Mouse (Mus musculus) gastrocnemius, adult 8-10 months (tissue): ENCODE data around the gene Tchp. TPM values are rescaled to one million over a fixed set of nuclear protein-coding genes. Genes with fewer than 3 reads are reported as not detected.
A peak's percentile ranks its signal among the peaks of the same experiment; 100 is the strongest.

Experiments
- DNase-seq, 2 experiments: peaks; one replicate each; pipeline ENCODE4 v3.0.0; 2022; ENCODE audit warnings: low spot score in 2 of 2
- total RNA-seq, 4 experiments: library from RNA; stranded (reverse); gene quantifications; 2 replicates each; pipeline ENCODE4 v1.2.4; 2022

Gene Tchp
- total RNA-seq, 4 experiments from 2014 or later = 3.1 to 3.9 (median 3.4) TPM

DNA sequence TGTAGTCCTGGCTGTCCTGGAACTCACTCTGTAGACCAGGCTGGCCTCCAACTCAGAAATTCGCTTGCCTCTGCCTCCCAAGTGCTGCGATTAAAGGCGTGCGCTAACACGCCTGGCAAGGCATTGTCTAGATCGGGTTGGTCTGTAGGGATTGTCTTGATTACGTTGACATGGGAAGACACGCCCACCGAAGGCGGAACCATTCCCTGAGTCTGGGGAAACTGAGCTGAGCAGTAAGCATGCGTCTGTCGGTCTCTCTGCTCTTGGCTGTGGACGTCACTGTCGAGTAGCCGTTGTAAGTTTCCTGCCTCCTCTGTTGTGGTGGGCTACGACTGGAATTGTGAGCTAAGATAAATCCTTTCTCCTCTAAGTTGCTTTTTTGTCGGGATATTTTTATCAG lies 10.6 kb upstream of the Tchp start:
- no peak for DNase-seq

DNA sequence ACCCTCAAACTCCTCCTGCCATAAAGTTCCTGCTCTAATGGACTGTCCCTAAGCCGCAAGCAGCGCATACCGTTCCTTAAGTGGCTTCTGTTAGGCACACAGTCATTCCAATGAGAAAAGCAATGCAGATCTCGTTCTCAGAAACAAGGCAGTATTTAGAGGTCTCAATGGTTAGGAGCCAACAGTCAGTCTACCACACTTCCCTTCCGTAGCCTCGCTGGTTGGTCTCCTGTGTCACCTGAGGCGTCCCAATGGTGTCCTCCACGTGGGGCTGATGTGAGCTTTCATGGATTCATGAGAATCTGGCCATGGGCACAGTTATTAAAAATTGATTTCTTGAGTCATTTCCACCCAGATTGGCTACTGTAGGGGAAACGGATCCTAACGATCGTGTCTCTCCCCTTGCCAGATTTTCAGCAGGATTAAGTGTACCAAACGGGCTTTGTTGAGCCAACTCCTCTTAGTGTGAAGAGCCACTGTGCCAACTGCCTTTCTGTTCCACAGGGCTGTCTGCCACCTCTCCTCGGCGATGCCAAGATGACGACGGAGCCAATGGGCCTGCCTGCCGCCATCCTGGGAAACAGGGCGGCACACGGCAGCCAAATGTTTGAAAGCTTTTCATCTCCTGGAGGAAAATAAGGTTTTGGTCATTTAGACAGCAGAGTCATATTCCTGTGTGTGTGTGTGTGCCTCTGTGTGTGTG lies 9.4 kb upstream of the Tchp start:
- peak; percentile 27 to 44 for DNase-seq

DNA sequence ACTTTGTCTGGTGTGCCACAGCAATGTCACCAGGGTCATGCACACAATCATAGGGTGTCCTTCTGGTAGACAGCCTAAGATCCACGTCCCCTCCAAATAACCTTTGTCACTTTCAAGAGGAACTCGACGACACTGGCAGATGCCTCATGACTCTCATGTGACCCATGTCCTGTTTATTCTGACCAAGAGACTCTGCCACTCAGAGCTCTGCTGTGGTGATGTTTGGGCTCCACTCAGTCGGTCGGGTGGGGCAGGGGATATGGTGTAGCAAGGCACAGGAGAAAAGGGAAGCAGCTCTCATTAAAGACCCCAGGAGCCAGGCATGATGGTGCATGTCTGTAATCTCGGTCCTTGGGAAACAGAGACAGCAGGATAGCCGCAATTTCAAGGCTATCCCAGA lies 8.5 kb upstream of the Tchp start:
- DNase-seq = no peak

DNA sequence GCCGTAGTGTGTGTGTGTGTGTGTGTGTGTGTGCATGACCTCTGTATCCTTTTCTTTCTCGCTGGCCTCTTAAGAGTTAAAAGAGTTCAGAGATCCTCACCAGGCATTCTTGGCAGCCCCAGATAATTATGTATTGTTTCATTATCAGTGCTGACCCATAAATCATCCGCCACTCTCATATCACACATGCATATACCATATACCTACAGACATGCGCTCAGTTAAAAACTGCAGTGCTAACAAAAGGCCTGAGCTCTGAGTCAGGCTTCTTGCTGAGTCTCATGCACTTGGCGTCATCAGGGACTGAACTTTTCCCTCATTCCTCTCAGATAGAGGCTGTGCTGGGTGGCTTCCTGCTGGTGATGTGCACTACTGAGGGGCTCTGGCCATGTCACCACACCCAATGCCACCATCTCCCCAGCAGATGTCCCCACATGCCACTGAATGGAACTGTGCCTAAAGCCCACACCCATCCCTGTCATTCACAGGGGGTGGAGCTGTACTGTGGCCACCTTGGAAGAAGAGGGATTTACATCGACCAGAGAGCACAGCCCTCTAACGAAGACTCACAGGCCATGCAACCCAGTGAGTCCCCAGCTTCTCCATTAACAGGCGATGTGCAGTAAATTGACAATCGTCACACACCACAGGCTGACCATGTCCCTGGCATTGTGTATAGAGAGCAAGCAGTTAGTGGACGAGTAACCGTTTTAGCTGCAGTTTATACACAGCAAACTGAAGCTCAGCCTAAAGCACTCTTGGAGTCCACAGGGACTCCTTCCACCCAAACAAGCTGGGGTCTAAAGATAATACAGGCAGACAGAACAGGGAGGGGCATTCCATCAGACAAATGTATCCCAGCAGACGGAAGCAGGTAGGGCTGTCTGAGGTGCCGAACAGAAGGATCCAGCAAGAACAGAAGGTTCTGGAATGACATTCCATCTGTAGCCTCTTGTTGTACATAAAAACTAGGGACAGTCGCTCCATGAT lies 4.9 kb upstream of the Tchp start:
- DNase-seq = no peak

DNA sequence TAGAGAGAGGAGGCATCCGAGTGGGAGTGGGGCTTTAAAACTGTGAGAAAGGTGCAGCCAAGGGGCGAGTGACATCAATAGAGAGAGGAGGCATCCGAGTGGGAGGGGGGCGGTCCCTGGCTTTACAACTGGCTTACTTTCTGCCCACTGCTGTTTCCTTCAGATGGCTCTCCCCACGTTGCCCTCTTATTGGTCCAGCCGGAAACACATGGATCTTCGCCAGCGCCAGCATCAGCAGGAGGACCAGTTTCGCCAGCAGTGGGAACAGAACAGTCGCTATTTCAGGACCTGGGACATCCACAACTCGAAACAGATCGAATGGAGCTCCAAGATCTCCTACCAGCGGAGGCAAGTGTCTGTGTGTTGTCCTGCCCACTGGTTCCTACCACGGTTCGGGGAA lies 931 bp downstream of the Tchp start:
- DNase-seq = no peak

DNA sequence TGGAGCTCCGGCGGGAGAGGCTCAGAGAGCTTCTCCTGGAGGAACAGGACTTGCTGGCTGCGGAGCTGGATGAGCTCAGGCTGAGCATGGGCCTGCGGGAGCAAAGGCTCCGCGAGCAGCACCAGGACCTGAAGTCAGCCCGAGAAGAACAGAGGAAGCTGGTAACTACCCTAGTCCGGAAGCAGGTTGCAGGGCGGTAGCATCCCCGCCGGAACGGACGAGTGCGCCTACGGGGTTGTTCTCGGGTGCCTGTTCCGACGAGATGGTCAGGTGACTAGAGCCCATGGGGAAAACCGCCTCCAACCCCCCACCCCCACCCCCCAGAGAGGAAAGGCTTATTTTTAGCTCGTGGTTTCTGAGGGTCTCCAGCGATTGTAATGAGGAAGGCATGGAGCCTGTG lies 1.8 kb downstream of the Tchp start:
- no peak for DNase-seq

DNA sequence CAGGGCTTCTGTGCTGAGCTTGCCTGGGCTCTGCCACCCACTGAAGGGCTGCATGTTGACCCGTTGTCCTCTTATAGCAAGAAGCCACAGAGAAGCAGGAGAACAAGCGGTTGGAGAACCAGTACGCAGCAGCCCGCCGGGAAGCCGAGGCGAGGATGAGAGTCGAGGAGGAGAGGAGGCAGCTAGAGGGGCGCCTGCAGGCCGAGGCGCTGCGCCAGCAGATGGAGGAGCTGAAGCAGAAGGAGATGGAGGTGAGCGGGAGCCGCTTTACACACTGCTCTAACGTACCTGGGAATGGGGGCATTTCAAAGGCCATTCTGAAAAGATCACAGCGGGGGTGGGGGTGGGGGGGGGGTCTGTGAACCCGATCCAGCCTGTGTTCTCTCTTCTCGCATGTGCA lies 7.0 kb downstream of the Tchp start:
- no peak for DNase-seq

DNA sequence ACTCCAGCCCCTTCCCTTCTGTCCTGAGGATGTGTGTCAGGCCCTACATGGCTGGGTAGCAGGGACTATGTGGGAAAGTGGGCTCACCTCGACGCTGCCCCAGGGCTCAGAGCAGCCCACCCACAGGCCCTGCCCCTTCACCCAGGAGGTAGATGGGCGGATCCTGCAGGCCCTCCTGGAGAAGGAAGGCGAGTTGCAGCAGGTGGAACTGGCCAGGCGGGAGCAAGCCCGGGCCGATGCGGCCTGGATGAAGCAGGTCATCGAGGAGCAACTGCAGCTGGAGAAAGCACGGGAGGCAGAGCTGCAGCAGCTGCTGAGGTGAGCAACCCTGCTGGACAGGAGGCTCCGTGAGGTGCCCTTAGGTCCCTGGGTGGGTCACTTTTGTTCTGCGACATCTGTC lies 9.7 kb downstream of the Tchp start:
- DNase-seq = no peak

DNA sequence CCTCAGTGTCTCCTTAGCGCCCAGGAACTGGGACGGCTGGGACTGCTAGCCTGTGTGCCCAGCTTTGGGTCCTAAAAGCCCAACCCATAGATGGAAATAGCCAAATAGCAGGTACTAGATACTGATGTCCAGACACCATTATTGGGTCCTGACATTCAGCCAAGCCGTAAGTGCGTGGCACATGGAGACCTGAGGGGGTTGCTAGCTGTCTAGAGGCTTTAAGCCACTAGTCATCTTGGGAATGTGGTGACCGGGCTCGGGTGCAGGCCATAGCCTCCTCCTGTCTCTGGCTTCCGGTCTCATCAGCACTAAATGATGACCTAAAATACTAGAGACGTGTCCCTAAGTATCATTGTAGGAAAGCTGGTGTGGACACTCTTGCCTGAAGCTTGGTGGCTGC lies 10.4 kb downstream of the Tchp start:
- DNase-seq = no peak

DNA sequence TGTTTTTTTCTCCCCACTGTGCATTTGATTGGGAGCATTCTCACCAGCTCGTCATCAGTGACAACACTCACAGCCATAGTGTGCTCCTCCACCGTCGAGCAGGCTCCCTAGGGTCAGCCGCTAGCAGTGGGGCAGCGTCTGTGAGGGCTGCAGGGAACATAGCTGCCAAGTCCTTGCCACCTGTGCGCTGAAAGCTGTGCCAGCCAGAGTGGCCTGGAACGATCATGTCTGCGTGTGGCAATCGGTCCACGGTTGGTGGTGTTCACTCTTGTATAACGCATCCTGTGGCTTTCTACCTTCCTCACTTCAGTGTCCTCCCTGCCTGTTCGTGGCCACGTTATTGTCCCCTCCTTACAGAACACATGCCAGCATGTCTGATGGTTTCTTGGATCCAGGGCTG lies 10.9 kb downstream of the Tchp start:
- DNase-seq = no peak

DNA sequence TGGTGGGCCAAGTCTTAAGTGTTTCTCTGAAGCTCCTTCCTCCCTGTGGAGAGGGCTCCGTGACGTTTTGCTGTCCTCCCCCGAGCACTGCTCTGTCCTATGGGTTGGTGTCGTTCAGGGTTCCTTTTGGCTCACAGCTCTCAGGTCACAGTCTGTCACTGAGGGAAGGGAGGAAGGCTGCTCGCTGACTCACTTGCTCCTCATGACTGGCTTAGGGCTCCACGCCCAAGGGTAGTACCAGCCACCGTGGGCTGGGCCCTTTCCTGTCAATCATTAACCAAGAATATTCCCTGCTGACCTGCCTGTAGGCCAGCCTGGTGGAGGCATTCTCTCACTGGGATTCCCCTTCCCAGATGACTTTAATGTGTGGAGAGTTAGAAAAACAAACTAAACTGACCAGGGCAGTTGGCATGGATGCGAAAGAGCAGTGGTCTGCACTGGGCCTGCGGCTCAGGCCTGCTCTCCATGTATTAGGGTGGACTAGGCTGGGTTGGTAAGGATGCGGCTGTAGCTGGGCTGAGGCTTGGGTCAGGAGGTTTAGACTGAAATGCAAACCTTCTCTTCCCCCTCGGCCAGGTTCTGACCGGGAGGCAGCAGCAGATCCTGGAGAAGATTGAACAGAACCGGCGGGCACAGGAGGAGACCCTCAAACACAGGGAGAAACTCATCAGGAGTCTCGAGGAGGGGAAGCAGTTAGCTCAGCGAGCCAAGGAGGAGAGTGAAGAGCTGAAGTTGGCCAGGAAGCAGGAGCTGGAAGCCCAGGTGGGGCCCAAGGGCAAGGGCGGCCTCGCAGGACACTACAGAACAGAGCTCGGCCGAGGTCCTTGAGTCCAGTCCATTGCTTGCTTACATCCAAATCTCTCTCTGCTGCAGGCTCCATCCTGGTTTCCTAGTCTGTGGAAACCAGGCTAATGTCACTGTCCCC lies 11.7 kb downstream of the Tchp start:
- DNase-seq = no peak

DNA sequence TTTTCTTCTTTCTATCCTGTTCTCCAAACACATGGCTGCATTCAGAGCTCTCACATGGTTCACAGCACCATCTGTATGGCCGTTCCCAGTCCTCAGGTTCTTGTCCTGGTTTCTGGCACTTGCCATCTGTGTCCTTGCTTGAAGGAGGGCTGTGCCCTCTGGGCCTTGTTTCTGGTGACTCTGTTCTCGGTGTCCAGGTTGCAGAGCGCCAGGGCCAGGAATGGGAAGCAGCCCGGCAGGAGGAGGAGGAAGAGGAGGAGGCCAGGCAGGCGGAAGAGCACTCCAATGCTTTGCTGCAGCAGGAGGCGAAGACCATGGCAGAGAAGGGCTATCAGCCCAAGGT lies 12.3 kb downstream of the Tchp start:
- no peak for DNase-seq

DNA sequence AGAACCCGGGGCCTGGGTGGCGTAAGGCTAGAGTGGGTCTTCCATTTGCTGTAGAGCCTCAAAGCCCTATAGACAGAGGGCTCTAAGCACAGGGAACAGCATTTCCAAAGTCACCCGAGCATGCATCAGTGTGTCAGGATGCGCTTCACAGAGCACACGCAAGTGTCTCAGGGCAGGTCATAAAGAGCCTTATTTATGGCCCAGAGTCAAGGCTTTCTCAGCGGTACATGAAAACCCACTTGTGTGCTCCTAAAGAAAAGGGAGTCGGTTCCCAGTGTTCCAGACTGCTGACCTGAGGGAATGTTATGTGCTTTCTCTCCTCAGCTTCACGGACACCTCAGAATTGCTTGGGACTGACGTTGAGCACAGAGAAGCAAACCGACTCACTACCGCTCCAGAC lies 13.2 kb downstream of the Tchp start:
- no peak for DNase-seq

DNA sequence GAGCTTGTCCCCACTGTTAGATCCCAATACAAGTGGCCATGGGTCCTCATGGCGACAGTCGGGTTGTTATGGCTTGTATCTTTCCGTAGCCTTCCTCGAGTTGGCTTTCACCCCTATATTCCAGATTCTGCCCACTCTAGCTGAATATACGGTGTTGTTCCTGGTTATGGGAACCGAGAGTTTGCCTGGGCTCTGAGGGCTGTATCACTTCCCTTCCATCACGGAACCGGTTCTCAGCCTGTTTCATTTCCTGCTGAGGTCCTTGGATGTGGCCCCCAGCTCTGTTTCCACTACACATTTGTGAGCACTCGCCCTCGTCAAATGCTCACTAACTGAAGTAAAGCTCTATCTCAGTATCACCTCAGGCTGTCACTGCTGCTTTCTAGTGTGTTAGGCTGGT lies 14.4 kb downstream of the Tchp start:
- no peak for DNase-seq

DNA sequence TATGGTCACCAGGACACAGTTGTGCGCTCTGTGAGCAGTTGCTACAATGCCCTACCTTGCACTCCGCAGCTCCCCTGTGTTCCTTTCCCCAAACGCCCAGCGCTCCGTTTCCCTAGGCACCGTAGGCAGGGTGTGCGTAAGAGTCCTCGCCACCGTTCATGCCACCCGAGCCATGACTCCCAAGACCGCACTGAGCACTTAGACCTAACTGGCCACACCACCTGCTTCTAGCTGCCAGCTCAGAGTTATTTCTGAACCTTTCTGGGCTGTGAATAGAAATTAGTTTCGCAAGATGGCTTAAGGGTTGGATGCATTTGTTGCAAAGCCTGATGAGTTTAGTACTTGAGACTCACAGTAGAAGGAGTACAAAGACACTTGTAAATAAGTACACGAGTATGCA lies 15.3 kb downstream of the Tchp start:
- DNase-seq = peak in 1 of 2 experiments; percentile 53

DNA sequence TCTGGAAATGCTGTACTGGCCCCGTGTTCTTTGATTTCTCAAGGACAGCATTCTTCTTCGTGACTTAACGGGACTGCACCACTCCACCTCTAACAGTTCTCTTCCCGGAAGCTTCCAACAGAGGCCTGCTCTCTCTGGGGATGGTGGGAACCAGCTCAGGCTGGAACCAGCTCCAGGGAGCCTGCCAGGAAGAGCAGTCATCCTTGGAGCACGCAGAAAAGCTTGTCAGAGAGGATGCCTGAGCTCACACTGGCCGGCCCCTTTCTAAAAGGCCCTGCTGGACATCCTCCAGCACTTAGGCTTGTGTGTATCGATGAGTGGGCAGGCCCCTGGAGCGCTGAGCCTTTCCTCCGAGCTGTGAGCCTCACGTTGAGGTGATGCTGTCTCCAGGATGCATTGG lies 20.6 kb downstream of the Tchp start:
- DNase-seq = peak; percentile 24 to 38

DNA sequence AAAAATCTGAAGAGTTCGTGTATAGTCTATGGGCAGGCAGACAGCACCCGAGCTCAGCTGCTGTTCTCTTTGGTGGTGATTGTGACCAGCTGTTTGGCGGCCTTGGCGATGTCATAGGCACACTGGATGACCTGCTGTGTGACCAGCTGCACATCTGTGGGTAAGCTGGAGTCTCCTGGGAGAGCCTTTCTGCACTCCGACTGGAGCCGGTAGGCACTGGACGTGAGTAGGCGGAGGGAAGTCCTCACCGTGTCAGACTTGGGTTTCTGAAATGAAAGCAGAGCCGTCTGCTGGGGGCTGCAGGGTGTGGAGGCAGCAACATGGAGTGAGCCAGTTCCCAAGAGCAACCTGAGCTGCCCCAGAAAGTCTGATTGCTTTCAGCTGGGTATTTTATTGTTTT lies 22.6 kb downstream of the Tchp start:
- DNase-seq = no peak

DNA sequence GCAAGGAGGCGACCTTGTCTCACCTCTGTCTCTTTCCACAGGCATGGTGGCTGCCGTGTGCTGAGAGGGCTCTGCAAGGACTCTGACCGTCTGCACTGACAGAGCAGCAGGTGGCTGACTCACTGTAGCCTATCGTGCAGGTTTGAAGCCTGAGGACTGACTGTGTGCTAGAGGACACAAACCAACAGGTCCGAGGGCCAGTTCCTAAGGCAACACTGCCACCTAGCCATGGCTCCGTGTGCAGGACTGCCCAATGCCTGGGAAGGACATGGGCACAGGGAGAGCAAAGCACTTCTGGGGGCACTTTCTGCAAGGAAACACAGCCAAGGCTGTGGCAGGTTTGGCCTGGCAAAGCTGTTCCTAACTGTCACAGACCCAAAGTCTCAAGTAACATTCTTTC lies 23.9 kb downstream of the Tchp start:
- DNase-seq = no peak

DNA sequence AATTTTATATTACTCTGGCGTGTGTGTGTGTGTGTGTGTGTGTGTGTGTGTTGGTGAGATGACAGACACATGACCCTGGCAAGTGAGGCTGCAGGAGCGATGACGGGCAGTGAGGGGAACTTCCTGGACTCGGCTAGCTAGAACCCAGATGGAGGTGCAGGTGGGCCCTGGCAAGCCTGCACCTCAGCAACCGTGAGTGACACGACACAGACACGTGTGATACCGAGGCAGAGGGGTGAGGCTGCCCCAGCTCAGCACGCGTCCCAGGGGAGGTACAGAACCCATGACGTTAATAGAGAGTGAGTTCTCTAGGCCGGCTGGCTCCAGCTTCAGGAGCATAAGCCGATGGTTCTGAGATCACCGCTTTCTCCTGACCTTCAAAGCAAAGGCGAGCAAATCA lies 24.4 kb downstream of the Tchp start:
- no peak for DNase-seq

DNA sequence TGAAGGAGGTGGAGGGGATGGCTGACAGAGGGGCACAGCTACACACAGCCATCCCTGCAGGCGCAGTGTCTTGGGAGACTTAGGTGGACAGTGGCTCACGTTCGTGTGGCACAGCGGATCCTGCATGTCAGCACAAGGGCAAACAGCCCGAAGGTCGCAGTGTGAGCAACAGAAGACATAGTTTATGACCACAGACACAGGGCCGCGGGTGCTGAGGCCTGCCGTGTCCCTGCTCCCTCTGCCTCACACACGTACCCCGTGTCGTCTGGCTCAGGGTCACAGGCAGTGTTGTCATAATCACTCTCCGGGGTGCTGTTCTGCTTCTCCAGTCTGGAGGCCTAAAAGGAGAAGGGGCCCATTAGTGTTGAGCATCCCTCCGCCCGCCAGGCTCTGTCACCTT lies 26.0 kb downstream of the Tchp start:
- DNase-seq = no peak

DNA sequence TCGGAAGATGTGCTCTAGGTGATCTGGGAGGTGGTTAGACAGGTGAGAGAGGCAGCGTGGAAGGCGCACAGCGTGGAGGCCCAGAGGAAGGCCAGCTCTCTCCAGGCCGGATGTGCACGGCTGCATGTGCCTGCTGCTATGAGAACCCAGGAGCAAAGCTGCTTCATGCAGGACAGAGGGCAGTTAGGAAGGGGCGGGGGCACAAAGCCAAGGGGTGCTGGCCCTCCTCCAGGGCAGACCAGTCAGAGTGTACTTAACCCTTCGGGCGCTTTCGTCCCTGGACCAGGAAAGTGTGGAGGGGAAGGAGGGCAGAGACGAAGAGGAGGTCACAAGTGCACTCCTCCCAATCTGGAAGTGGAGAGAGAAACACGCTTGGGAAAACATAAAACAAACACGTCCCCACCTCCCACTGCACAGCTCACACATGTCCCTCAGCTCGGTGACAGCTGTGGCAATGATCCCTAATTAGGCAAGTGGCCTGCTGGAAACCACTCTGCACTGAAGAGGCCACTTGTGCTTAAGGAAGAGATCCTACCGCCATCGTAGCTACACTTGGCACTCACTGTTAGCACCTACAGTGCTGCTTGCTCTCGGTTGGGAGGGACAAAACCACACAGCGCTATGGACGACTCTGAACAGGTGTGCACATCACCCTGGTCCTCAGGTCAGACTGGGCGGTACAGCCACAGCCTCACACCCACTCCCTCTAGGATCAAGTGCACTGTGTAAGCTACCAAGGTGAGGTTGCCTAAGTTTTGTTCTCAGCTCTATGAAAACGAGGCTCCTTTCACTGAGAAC lies 29.7 kb downstream of the Tchp start:
- no peak for DNase-seq
